Mouse (Mus musculus): ENCODE measurements around the gene Lypd6b.

Lypd6b gene

DNA sequence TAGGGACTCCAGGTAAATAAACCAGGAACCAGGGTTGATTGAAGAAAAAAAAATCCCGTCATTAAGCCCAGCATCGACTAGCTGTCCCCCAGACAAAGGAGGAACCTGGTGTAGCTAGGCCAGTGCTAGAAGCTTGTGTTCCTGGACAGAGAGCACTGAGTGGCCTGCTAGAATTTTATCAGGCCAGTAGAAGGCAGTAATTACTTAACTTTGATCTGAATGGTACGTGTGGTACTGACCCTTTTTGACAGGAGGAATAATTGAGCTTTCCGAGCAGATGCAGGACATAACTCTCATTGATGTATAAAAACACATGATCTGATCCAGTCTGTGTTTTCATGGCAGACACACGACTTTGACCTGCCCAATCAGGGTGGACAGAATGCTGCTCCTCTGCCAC, 154.6 kb downstream of the Lypd6b start:
- no peak for DNase-seq (ENCODE audit: low spot score in 2 of 2)

DNA sequence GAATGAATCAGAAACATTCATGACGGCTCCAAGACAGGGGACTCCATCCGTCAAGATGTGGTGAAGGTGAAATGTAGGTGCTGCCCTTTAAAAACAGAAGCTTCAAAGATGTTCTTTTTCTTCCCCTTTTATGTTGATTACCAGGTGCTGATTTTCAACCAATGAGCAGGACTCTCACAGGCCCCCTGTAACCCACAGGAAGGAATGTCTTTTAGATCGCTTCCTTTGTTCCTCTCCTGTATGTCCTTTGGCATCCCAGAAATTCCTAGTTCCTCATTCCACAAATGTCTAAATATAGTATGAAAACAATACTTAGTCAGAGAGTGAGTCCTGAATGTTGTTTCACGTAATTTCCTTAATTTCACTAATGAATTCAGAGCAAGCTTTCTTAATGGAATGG, 164.2 kb downstream of the Lypd6b start:
- DNase-seq (ENCODE audit: low spot score in 2 of 2), result no peak

DNA sequence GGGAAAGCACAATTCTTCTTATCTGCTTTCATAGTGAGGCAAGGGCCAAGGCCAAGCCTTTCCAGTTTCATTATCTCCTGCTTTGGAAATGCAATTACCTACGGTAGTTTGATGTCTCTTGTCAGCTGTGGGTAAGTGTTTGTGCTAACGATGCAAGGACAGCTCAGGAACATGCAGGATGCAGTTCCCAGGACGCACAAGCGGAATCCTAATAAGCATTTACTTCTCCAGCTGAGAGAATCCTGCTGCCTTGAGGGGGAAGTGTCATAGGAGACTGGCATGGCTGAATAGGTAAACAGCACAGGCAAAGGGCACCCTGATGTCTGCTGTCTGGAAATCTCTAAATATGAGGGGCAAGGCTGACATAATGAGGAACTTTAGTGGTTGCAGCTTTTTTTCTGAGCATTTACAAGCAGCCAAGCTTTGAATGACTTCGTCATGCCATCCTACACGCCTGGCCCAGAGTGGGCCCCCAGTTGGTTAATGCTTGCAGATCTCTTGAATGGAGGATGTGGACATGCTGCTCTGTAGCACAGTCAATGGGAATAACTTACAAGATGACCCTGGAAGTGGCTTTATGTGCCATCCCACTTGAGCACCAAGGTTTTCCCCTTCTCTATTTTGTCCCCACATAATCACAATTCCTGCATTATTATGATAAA, 165.3 kb downstream of the Lypd6b start:
- no peak for DNase-seq (ENCODE audit: low spot score in 2 of 2)

DNA sequence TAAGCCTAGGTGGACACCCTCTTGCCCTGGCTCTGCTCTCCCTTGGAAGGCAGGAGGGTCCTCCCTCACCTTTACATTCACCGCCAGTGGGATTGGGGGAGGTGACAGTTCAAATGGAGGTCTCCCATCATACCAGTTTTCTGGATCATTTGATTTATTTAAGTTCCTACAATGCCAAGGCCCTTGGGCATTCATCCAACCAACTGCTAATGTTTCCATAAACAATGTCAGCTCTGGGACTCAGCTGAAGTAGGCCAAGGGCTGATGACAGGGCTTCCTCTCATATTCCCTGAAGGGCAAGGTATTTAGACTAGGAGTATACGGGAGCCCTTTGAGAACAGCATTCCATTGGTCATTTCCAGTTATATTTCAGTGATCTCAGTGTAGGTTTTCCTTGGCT, 170.0 kb downstream of the Lypd6b start:
- no peak for DNase-seq (ENCODE audit: low spot score in 2 of 2)

DNA sequence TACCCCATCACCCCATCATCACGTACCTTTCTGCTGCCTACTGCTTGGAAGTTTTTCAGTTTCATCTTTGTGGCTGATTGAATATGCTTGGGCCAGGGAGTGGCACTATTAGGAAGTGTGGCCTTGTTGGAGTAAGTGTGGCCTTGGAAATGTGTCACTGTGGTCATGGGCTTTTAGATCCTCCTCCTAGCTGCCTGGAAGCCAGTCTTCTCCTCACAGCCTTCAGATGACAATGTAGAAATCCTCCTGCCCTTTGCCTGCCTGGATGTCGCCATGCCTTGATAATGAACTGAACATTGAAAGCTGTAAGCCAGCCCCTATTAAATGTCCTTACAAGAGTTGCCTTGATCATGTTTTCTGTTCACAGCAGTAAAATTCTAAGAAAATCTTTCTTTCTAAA, 174.5 kb downstream of the Lypd6b start:
- no peak for DNase-seq (ENCODE audit: low spot score in 2 of 2)

DNA sequence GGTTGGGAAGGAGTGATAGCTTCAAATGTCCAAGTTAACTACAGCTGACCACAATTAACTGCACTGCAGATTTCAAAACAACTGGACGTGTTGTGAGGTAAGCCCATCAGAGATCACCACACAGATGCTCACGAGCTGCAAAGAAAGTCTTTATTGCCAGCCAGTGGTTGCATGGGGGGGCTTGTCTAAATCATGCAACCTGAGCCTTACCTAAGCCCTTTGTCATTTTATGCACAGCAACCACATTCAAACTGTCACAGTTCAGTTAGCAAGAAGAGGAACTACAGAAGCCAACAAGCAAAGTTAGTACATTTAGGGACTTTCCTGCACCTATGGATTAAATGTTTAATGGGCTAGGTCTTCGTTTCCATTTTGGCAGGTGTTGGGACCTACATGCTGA, 177.4 kb downstream of the Lypd6b start:
- no peak for DNase-seq (ENCODE audit: low spot score in 2 of 2)

DNA sequence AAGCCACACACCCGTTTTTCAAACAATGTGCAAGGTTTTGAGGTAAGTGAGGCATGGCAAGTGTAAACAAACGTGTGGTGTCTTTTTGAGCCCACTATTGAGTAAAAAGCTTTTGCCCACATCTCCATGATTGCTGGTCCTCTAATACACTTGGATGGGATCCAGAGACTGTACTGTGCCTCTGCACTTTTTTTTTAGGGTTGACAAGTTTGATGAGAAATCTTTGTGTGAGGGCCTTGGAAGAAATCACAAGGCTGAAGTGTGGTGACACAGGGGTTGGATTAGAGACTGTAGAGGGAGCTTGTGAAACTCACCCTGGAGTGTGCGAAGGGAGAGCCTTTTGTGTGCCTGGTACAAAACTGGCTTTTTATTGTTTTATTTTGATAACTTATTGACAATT, 180.3 kb downstream of the Lypd6b start:
- DNase-seq (ENCODE audit: low spot score in 2 of 2), result no peak

DNA sequence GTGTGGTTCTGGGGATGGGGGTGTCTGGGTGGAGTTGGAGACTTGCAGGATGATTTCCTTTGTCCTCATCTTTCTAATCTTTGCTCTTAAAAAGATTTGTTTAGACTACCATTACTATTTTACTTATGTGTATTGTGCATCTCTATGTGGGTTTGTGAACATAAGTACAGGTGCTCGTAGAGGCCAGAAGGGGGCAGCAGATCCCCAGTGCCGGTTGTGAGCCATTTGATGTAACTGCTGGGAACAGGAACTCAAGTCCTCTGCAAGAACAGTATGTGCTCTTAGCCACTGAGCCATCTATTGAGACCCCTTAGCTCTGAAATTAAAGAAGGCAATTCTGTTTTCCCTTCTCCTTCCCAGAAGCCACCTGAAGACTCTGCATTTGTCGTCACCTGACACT, 183.5 kb downstream of the Lypd6b start:
- no peak for DNase-seq (ENCODE audit: low spot score in 2 of 2)

DNA sequence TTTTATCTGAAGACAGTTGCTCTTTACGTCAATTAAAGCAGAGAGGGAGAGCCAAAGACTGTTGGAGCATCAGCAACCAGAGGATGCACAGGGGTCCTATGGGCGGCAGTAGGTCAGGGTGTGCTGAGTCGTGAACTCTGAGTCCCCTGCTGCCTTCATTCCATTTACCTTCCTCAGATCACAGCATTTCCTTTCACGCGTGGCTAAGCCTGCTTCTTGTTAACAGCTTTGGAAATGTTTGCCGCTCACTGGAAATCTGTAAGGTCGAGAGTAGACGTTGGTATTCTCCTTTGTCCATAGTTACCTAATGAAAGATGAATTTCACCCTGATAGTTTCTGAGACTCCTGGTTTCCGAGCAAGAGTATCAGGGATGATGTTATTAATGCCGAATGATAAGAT, 191.1 kb downstream of the Lypd6b start:
- no peak for DNase-seq (ENCODE audit: low spot score in 2 of 2)

DNA sequence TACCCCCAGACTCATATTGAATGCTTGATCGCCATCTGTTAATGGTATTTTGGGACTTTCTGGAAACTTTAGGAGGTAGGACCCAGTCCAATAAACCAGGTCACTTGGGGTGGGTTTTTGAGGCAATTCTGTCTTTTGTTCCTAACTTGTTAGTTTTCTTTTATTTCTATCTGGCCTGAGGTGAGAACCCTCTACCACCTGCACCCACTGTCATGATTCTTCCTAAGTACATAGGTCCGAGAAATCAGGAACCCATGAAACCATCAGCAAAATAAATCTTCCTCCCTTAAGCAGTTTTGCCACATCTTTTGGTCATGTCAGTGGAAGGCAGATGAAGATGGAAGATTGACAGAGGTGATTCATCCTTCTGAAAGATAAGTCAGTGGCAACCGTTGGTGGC, 192.5 kb downstream of the Lypd6b start:
- no peak for DNase-seq (ENCODE audit: low spot score in 2 of 2)

DNA sequence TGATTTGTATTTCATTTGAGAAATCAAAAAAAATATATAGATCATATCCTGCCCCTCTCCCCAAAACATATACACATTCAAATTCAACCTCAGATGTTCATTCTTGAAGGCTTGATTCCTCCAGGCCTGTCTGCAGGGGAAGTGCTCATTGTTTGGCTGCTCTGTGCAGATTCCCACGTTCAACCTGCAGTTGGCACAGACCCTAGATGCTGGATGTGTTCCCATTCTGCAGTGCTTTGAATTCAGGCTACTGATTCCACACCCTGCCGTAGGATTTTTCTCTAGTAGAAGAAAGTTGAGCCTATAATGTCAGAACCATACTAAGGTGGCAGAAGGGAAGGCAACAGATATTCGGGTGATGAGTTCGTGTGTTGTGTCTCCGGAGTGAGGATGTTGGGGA, 195.5 kb downstream of the Lypd6b start:
- DNase-seq (ENCODE audit: low spot score in 2 of 2), result no peak

DNA sequence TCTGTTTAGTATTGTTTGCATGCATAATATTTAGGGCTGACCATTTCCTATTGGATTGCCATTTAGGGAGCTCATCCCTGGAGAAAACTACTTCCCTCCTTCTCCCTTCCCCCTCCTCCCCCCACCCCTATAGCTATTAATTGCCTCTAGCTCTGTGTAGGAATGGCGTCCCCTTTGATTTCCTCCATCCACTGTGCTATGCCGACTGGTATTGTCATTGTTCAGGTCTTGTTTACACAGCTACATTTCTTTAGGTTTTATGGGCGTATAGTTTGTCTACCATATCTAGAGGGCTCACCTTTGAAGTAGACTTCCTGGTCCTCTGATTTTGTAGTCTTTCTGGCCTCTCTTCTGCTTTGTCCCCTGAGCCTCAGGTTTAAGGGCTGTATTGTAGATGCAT, 197.3 kb downstream of the Lypd6b start:
- DNase-seq (ENCODE audit: low spot score in 2 of 2), result no peak

DNA sequence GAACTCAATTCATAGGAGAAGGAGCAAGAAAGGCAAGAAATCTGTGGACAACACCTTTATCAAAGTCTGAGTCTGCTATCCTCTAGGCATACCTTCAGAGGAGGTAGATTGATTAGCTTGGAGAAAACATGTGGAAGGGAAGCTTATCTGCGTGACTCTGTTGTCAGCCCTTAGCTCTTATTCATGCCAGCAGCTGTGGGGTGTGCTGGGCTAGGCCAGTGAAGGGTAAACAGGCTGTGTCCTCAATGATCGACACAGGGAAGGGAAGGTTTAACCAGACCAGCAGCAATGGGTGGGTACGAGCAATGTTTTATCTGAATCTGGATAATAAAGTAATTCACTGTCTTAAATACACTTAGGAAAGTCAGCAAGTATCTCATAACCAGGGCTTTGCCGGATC, 208.4 kb downstream of the Lypd6b start:
- no peak for DNase-seq (ENCODE audit: low spot score in 2 of 2)

DNA sequence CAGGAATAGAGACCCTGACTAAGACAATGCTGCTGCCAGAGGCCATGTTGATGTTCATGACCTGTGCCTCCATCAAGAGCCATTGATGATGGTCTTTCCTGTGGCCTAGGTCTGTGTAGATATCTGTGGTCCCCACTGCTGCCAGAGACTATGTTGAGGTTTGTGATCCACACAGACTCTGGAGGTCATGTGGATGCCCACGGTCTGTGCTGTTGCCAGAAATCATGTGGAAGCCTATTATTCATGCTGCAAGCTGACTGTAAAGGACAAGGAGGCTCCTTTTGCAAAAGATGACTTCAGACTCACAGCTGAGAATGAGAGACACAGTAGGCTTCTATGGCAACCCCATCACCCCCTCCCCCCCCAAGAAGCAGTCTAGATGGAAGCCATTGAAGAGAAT, 209.7 kb downstream of the Lypd6b start:
- DNase-seq (ENCODE audit: low spot score in 2 of 2), result no peak

Measured in cerebellum, postnatal 4 days (tissue).